Mouse (Mus musculus): Measurements from ENCODE around the gene Trp53tg5. TPM values are rescaled to one million over a fixed set of nuclear protein-coding genes. Genes with fewer than 3 reads are reported as not detected.

Gene Trp53tg5
- polyA plus RNA-seq (2016; fragmentation: Nextera tagmentation; extraction: Ambion mirVana) = not detected in 2 replicates

DNA sequence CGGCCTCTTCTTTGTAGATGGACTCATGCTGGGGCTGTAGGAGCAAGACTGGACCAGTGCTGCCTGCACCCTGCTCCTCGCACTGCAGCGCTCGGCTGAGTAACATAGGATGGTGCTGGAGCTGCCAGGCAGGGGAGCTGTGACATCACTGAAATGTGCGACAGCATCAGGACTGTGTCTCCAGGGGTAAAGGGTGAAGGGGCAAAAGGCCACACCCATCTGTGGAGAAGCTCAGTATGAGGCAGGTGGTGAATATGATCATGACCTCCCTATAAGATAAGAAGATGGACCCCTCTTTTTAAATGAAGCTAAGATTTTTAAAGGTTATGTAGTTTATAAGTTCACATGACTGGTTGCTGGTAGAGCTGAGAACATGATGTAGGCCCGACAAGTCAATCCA lies at the start of gene Trp53tg5:
Trp53tg5 (minus strand) TSS at position 101 of the 400 bp plus-strand sequence.
- Histone ChIP-seq H3K4me3 (no peak within 1 kb of the TSS), H3K36me3 (replicated peaks) (peaks cover 27% of the 10 kb centered on the region), H3K4me1 (no peaks in the 10 kb centered on the region), H3K27me3 (replicated peaks; ENCODE audit: low read depth, poor library complexity, severe bottlenecking) (no peaks in the 10 kb centered on the region), H3K9me3 (no peaks in the 10 kb centered on the region), H3K27ac (replicated peaks) (no peak within 1 kb of the TSS)
- WGBS = 81% methylated on average over 6 of the region's 6 CpGs
- no peak for DNase-seq (ENCODE audit: low spot score)

GRCm38 (mm10) chr2:164522280-164522679 lies 48.8 kb upstream of the Trp53tg5 start:
- WGBS = 21% methylated on average over 8 of the region's 8 CpGs
- H3K4me1 ChIP-seq = peaks cover 16% of the 10 kb centered on the region
- no peaks in the 10 kb centered on the region for H3K36me3 ChIP-seq (replicated peaks)
- no peak for DNase-seq (ENCODE audit: low spot score)
- H3K27ac ChIP-seq (replicated peaks) = no peak overlapping the region
- H3K9me3 ChIP-seq = peaks cover 12% of the 10 kb centered on the region; the same call in 1 of the 2 replicates
- peaks cover 19% of the 10 kb centered on the region for H3K27me3 ChIP-seq (replicated peaks; ENCODE audit: low read depth, poor library complexity, severe bottlenecking)
- no peak overlapping the region for H3K4me3 ChIP-seq

GRCm38 (mm10) chr2:164521841-164522240 lies 48.3 kb upstream of the Trp53tg5 start:
- DNase-seq (ENCODE audit: low spot score) = no peak
- Histone ChIP-seq H3K36me3 (replicated peaks) (no peaks in the 10 kb centered on the region), H3K27me3 (replicated peaks; ENCODE audit: low read depth, poor library complexity, severe bottlenecking) (peaks cover 19% of the 10 kb centered on the region), H3K27ac (replicated peaks) (no peak overlapping the region), H3K9me3 (peaks cover 11% of the 10 kb centered on the region; the same call in 1 of the 2 replicates), H3K4me3 (no peak overlapping the region), H3K4me1 (peaks cover 16% of the 10 kb centered on the region)
- WGBS = 16% methylated on average over 11 of the region's 11 CpGs

DNA sequence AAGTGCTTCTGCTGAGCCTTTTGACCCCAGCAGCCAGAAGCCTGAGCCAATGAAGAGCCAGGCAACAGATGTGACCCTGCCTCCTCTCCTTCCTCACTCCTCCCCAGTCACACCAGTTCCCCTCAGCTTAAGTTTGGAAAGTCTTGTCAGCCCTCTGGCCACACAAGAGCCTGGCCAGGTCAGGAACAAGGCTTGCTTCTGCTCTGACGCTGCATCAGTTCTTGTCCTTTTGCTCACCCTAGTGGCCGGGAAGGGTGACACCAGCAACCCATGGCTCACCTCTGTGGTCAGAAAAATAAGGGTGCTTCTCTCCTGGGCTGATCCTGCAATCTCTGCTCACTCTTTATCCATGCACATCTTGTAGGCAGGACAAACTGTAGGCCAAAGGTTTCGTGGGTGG lies 47.3 kb upstream of the Trp53tg5 start:
- 7% methylated on average over 3 of the region's 3 CpGs for WGBS
- Histone ChIP-seq H3K4me3 (no peak overlapping the region), H3K27me3 (replicated peaks; ENCODE audit: low read depth, poor library complexity, severe bottlenecking) (peaks cover 19% of the 10 kb centered on the region), H3K36me3 (replicated peaks) (no peaks in the 10 kb centered on the region), H3K27ac (replicated peaks) (no peak overlapping the region), H3K4me1 (peaks cover 16% of the 10 kb centered on the region), H3K9me3 (0 out of 2 replicates have a peak, but pooled peaks cover 10% of the 10 kb centered on the region)
- peak; percentile 53 for DNase-seq (ENCODE audit: low spot score)

- DNase-seq (ENCODE audit: low spot score) = no peak
- no peaks in the 10 kb centered on the region for H3K36me3 ChIP-seq (replicated peaks)
- H3K9me3 ChIP-seq = 0 out of 2 replicates have a peak, but pooled peaks cover 5% of the 10 kb centered on the region
- whole genome bisulfite sequencing = 80% methylated on average over 6 of the region's 6 CpGs
- peaks cover 19% of the 10 kb centered on the region for H3K27me3 ChIP-seq (replicated peaks; ENCODE audit: low read depth, poor library complexity, severe bottlenecking)
- peaks cover 16% of the 10 kb centered on the region for H3K4me1 ChIP-seq
- H3K27ac ChIP-seq (replicated peaks) = no peak overlapping the region
- no peak overlapping the region for H3K4me3 ChIP-seq
Observed at GRCm38 (mm10) chr2:164519171-164519526, 45.6 kb upstream of the Trp53tg5 start.

DNA sequence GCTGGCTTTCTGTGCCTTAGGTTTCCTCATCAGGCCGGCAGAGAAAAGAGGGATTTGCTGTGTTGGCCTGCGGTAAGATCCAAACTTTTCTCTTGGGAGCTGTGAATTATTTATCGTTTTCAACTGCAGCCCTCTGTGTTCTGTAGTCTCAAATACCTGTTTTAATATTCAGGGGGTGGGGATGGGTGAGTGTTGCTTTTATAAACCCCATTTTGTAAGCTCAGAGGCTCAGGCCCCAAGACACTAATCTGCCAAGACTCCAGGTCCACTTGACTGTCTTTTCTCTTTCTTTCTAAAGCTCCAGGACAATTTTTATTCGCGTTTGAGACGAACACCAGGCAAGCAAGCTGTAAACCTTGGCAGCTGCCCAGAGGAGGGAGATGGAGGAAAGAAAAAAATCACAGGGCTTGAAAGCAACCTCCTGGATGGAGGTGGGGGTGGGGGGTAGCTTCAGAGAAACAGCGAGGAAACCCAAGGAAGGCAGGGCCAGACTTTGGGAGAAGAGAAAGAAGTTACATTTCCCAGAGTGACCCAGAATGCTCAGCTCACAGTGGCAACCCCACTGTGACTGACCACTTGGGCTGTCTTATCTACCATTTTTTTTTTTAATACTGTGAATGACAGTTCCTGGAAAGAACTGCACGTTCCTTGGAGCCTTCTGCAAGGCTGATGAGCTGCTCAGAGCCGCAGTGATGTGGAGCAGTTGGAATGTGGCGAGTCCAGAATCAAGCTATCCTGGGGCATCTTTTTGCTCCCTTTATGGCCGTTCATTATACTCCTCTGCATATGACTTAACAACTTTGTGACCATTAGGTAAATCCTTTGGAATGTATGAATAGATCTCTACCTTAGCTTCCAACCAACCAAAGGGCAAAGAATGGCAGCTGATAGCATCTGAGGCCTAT lies 45.0 kb upstream of the Trp53tg5 start:
- peaks cover 17% of the 10 kb centered on the region for H3K27me3 ChIP-seq (replicated peaks; ENCODE audit: low read depth, poor library complexity, severe bottlenecking)
- H3K27ac ChIP-seq (replicated peaks) = no peak overlapping the region
- DNase-seq (ENCODE audit: low spot score) = no peak
- no peaks in the 10 kb centered on the region for H3K36me3 ChIP-seq (replicated peaks)
- peaks cover 16% of the 10 kb centered on the region for H3K4me1 ChIP-seq
- 0 out of 2 replicates have a peak, but pooled peaks cover 5% of the 10 kb centered on the region for H3K9me3 ChIP-seq
- 68% methylated on average over 11 of the region's 11 CpGs for WGBS
- H3K4me3 ChIP-seq = no peak overlapping the region

DNA sequence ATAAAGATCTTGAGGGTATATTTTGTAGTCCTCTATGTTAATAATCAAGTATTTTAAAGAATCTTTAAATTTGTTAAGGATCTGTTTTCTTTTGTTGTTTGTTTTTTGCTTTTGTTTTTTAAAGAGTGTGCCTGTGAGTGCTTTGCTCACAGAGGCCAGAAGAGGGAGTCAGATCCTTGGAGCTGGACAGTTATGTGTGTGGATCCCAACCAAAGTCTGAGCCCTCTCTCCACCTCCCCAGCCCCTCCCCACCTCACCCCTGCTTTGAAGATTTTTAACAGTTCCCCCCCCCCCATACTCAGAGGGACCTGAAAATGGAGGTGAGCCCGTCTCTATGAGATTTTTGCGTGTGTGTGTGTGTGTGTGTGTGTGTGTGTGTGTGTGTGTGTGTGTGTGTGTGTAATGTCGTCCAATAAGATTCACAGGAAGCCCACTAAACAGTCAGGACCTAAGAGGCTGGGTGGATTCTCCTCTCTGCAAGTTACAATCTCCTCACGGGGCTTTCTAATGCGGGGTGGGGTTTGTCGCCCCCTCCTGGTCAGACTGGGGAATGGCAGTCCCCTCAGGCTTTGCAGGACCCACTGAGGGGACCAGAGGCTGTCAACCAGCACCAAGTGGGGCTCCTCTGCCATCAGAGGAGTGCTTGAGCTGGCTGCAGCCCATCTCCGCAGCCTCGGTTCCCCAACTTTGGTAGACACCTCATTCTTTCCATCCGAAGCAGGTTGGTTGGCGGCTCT lies 44.1 kb upstream of the Trp53tg5 start:
- peak; percentile 73 for DNase-seq (ENCODE audit: low spot score)
- peaks cover 13% of the 10 kb centered on the region for H3K27me3 ChIP-seq (replicated peaks; ENCODE audit: low read depth, poor library complexity, severe bottlenecking)
- no peak overlapping the region for H3K27ac ChIP-seq (replicated peaks)
- 30% methylated on average over 10 of the region's 10 CpGs for WGBS
- no peak overlapping the region for H3K4me3 ChIP-seq
- peaks cover 16% of the 10 kb centered on the region for H3K4me1 ChIP-seq
- no peaks in the 10 kb centered on the region for H3K36me3 ChIP-seq (replicated peaks)
- H3K9me3 ChIP-seq = 0 out of 2 replicates have a peak, but pooled peaks cover 5% of the 10 kb centered on the region

DNA sequence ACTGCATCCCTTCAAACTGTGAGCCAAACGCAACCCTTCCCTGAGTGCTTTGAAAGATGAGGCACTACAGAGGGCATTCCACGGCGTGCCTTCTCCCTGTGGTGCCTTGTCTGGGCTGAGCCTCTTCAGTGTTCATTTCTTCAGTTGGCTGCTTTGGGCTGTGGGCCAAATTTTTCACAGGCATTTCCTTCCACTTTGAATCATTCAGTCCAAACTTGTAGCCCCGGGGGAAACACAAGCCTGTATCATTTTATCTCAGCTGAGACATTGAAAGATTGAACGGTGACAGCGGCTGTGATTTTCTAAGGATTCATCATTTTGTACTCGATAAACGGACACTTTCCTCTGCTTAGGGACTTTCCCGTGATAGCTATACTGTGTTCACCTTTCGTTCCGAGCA lies 43.1 kb upstream of the Trp53tg5 start:
- no peak for DNase-seq (ENCODE audit: low spot score)
- 0 out of 2 replicates have a peak, but pooled peaks cover 5% of the 10 kb centered on the region for H3K9me3 ChIP-seq
- H3K36me3 ChIP-seq (replicated peaks) = no peaks in the 10 kb centered on the region
- H3K27me3 ChIP-seq (replicated peaks; ENCODE audit: low read depth, poor library complexity, severe bottlenecking) = peaks cover 2% of the 10 kb centered on the region
- no peak overlapping the region for H3K4me3 ChIP-seq
- H3K27ac ChIP-seq (replicated peaks) = no peak overlapping the region
- WGBS = 90% methylated on average over 11 of the region's 11 CpGs
- peaks cover 8% of the 10 kb centered on the region for H3K4me1 ChIP-seq

- Histone ChIP-seq H3K4me1 (peaks cover 7% of the 10 kb centered on the region), H3K4me3 (no peak overlapping the region), H3K27ac (replicated peaks) (no peak overlapping the region), H3K27me3 (replicated peaks; ENCODE audit: low read depth, poor library complexity, severe bottlenecking) (no peaks in the 10 kb centered on the region; the same call in 1 of the 2 replicates), H3K36me3 (replicated peaks) (no peaks in the 10 kb centered on the region), H3K9me3 (0 out of 2 replicates have a peak, but pooled peaks cover 5% of the 10 kb centered on the region)
- DNase-seq (ENCODE audit: low spot score) = no peak
- WGBS = 79% methylated on average over 9 of the region's 9 CpGs
Observed at GRCm38 (mm10) chr2:164515897-164516296, 42.4 kb upstream of the Trp53tg5 start.

DNA sequence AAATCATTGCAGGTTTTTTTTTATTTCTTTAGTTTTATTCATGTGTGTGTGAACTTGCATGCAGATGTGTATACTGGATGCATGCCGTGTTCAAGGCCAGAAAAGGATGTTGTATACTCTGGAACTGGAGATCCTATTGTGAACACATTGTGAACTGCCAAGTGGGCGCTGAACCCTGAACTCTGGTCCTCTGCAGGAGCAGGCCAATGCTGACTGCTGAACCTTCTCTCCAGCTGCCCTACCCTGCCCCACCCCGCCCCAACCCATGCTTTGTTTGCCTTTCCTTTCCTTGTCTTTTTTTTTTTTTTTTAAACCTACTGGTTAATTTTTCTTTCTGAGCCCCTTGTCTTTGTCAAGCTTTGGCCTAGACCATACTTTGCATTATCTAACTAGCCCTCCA lies 41.4 kb upstream of the Trp53tg5 start:
- Histone ChIP-seq H3K4me3 (no peak overlapping the region), H3K27ac (replicated peaks) (no peak overlapping the region)
- WGBS = 85% methylated on average over 3 of the region's 3 CpGs

GRCm38 (mm10) chr2:164513389-164513788 lies 39.9 kb upstream of the Trp53tg5 start:
- WGBS = 73% methylated on average over 8 of the region's 8 CpGs
- Histone ChIP-seq H3K27ac (replicated peaks) (no peak overlapping the region), H3K27me3 (replicated peaks; ENCODE audit: low read depth, poor library complexity, severe bottlenecking) (no peaks in the 10 kb centered on the region), H3K9me3 (0 out of 2 replicates have a peak, but pooled peaks cover 5% of the 10 kb centered on the region), H3K36me3 (replicated peaks) (peaks cover 6% of the 10 kb centered on the region; the same call in 1 of the 2 replicates), H3K4me1 (0 out of 2 replicates have a peak, but pooled peaks cover 5% of the 10 kb centered on the region), H3K4me3 (no peak overlapping the region)
- DNase-seq (ENCODE audit: low spot score) = no peak

More for the DNA sequence above, 41.4 kb upstream of the Trp53tg5 start:
- no peak for DNase-seq (ENCODE audit: low spot score)
- H3K36me3 ChIP-seq (replicated peaks) = no peaks in the 10 kb centered on the region
- H3K9me3 ChIP-seq = 0 out of 2 replicates have a peak, but pooled peaks cover 5% of the 10 kb centered on the region
- no peaks in the 10 kb centered on the region; the same call in 1 of the 2 replicates for H3K27me3 ChIP-seq (replicated peaks; ENCODE audit: low read depth, poor library complexity, severe bottlenecking)
- H3K4me1 ChIP-seq = 0 out of 2 replicates have a peak, but pooled peaks cover 5% of the 10 kb centered on the region
